Mouse (Mus musculus) heart, embryonic 14.5 days (tissue): ENCODE results near the gene Lefty2. TPM values are rescaled to one million over a fixed set of nuclear protein-coding genes. Genes with fewer than 3 reads are reported as not detected.

Source experiments
- ATAC-seq: fragments of 200-750 bp; cut with Nextera tagmentation; 2 replicates; pipeline ENCODE4 v1.8.0; 2017; ENCODE audit warnings: low read depth, moderate TSS enrichment; ENCODE audit not compliant: insufficient number of reproducible peaks, insufficient read depth, low FRiP score
- H3K27ac ChIP-seq, 2 experiments: fragments of 200-500 bp in 1 of 2; fragments of 300-500 bp in 1 of 2; sonication (generic) in 1 of 2; replicated peaks in 1 of 2; 2 replicates each; pipeline ENCODE4 v1.5.1; 2012 to 2014; ENCODE audit warnings: low read depth in 2 of 2, low read length in 2 of 2, control low read depth in 1 of 2, mild to moderate bottlenecking in 1 of 2, mixed read lengths in 1 of 2; ENCODE audit not compliant: control insufficient read depth in 1 of 2, insufficient read depth in 1 of 2
- H3K27me3 ChIP-seq: fragments of 300-500 bp; sonication (generic); 2 replicates; pipeline ENCODE4 v1.6.1; 2014; ENCODE audit warnings: mild to moderate bottlenecking, low read length, control low read depth; ENCODE audit not compliant: control insufficient read depth, insufficient read depth
- H3K36me3 ChIP-seq: fragments of 300-500 bp; sonication (generic); 2 replicates; pipeline ENCODE4 v1.6.1; 2014; ENCODE audit warnings: mild to moderate bottlenecking, control low read depth, low read length, mixed read lengths; ENCODE audit not compliant: control insufficient read depth, insufficient read depth
- H3K4me1 ChIP-seq, 2 experiments: fragments of 200-500 bp in 1 of 2; fragments of 300-500 bp in 1 of 2; sonication (generic) in 1 of 2; 2 replicates each; pipeline ENCODE4 v1.6.1; 2012 to 2014; ENCODE audit warnings: low read length in 2 of 2, control low read depth in 1 of 2, mixed read lengths in 1 of 2; ENCODE audit not compliant: control insufficient read depth in 2 of 2, insufficient read depth in 2 of 2
- H3K4me2 ChIP-seq: fragments of 300-500 bp; sonication (generic); 2 replicates; pipeline ENCODE4 v1.6.1; 2014; ENCODE audit warnings: mild to moderate bottlenecking, low read length
- H3K4me3 ChIP-seq, 2 experiments: fragments of 200-500 bp in 1 of 2; fragments of 300-500 bp in 1 of 2; sonication (generic) in 1 of 2; 2 replicates each; pipeline ENCODE4 v1.5.1; 2012 to 2014; ENCODE audit warnings: low read length in 2 of 2, mild to moderate bottlenecking in 2 of 2, control low read depth in 1 of 2, low read depth in 1 of 2, moderate library complexity in 1 of 2; ENCODE audit not compliant: control insufficient read depth in 1 of 2, insufficient read depth in 1 of 2
- H3K9ac ChIP-seq: fragments of 300-500 bp; sonication (generic); 2 replicates; pipeline ENCODE4 v1.6.1; 2014; ENCODE audit warnings: mild to moderate bottlenecking, low read length
- H3K9me3 ChIP-seq: fragments of 300-500 bp; sonication (generic); 2 replicates; pipeline ENCODE4 v1.6.1; 2016; ENCODE audit warnings: low read length, control low read depth; ENCODE audit not compliant: control insufficient read depth
- WGBS: fragments of 180-500 bp; shearing (Covaris S2); extraction: QIAGEN DNeasy Blood & Tissue Kit; methylation state at CpG from one replicate; pipeline ENCODE4 v1.1.7; 2014; 5-methylcytosine and 5-hydroxymethylcytosine counted together
- polyA plus RNA-seq: library from polyadenylated mRNA; unstranded; fragments of >200 nt; fragmentation: Nextera tagmentation; extraction: Ambion mirVana; gene quantifications from 2 replicates; pipeline ENCODE4 v1.2.1, GENCODE M21; 2014

Lefty2 gene
- polyA plus RNA-seq: not detected in 2 replicates

GRCm38 (mm10) chr1:180892808-180893207, at the start of gene Lefty2:
Gene Lefty2, plus strand, starts transcription at chr1:180893108.
- ATAC-seq: no peak
- Histone ChIP-seq H3K4me3 (no peak within 1 kb of the TSS), H3K9ac (no peak within 1 kb of the TSS), H3K4me1 (peaks cover 9 to 14% of the 10 kb centered on the region in 2 experiments), H3K9me3 (no peaks in the 10 kb centered on the region), H3K27me3 (peaks cover 39% of the 10 kb centered on the region), H3K27ac (no peak within 1 kb of the TSS), H3K36me3 (no peaks in the 10 kb centered on the region), H3K4me2 (no peak within 1 kb of the TSS)
- WGBS: 37% methylated on average over 10 of the region's 10 CpGs

GRCm38 (mm10) chr1:180848114-180848510, 44.8 kb upstream of the Lefty2 start:
- Histone ChIP-seq H3K4me3 (peak overlapping the region; percentile 31 to 34), H3K27ac (peak overlapping the region; percentile 88 to 100), H3K9me3 (no peaks in the 10 kb centered on the region), H3K4me2 (peak overlapping the region; percentile 78), H3K4me1 (peaks cover 15 to 32% of the 10 kb centered on the region in 2 experiments), H3K27me3 (no peaks in the 10 kb centered on the region), H3K9ac (peak overlapping the region; percentile 70), H3K36me3 (no peaks in the 10 kb centered on the region)
- ATAC-seq: 0 out of 2 replicates have a peak, but pooled peaks have one; percentile 28
- under 1% methylated on average over 9 of the region's 9 CpGs for WGBS

- Histone ChIP-seq H3K27me3 (no peaks in the 10 kb centered on the region), H3K9ac (peak overlapping the region; percentile 70), H3K4me2 (peak overlapping the region; percentile 78), H3K36me3 (no peaks in the 10 kb centered on the region), H3K27ac (peak overlapping the region; percentile 88 to 100), H3K9me3 (no peaks in the 10 kb centered on the region), H3K4me1 (peaks cover 15 to 32% of the 10 kb centered on the region in 2 experiments), H3K4me3 (peak overlapping the region; percentile 13 to 34)
- ATAC-seq: no peak
- 4% methylated on average over 11 of the region's 11 CpGs for WGBS
These were observed 44.2 kb upstream of the Lefty2 start for GRCm38 (mm10) chr1:180848511-180849241.

- ATAC-seq: no peak
- H3K27ac ChIP-seq: peak overlapping the region; percentile 98 to 100
- 35% methylated on average over 11 of the region's 11 CpGs for WGBS
- H3K9me3 ChIP-seq: no peaks in the 10 kb centered on the region
- peak overlapping the region; percentile 73 for H3K4me2 ChIP-seq
- H3K4me1 ChIP-seq: peaks cover 15 to 32% of the 10 kb centered on the region in 2 experiments
- H3K36me3 ChIP-seq: 0 out of 2 replicates have a peak, but pooled peaks cover under 1% of the 10 kb centered on the region
- H3K9ac ChIP-seq: peak overlapping the region; percentile 80
- no peaks in the 10 kb centered on the region for H3K27me3 ChIP-seq
- peak overlapping the region in 1 of 2 experiments; percentile 38; a peak in 2 of 4 replicates for H3K4me3 ChIP-seq
These were observed 43.1 kb upstream of the Lefty2 start for GRCm38 (mm10) chr1:180849701-180850301.

GRCm38 (mm10) chr1:180850316-180851270, 42.3 kb upstream of the Lefty2 start, which contains the start of gene Sde2:
Gene Sde2, plus strand, starts transcription at chr1:180851127.
- peak within 1 kb of the TSS; percentile 84 for H3K4me2 ChIP-seq

GRCm38 (mm10) chr1:180858763-180859162, 34.1 kb upstream of the Lefty2 start:
- no peak overlapping the region for H3K4me3 ChIP-seq
- H3K27me3 ChIP-seq: no peaks in the 10 kb centered on the region
- no peaks in the 10 kb centered on the region for H3K4me1 ChIP-seq
- H3K4me2 ChIP-seq: no peak overlapping the region
- peaks cover 87% of the 10 kb centered on the region for H3K36me3 ChIP-seq
- H3K9ac ChIP-seq: no peak overlapping the region
- H3K27ac ChIP-seq: no peak overlapping the region
- no peaks in the 10 kb centered on the region for H3K9me3 ChIP-seq
- ATAC-seq: no peak

More at GRCm38 (mm10) chr1:180850316-180851270, 42.3 kb upstream of the Lefty2 start, which contains the start of gene Sde2:
- peak within 1 kb of the TSS; percentile 91 for H3K9ac ChIP-seq
- ATAC-seq: peak; percentile 98
- under 1% methylated on average over 75 of the region's 77 CpGs for WGBS
- H3K9me3 ChIP-seq: no peaks in the 10 kb centered on the region
- H3K27ac ChIP-seq: peak within 1 kb of the TSS; percentile 98 to 100
- H3K4me3 ChIP-seq: peak within 1 kb of the TSS; percentile 78 to 79
- no peaks in the 10 kb centered on the region for H3K27me3 ChIP-seq
- H3K4me1 ChIP-seq: peaks cover 15 to 32% of the 10 kb centered on the region in 2 experiments
- H3K36me3 ChIP-seq: peaks cover 8% of the 10 kb centered on the region

- 73% methylated on average over 6 of the region's 6 CpGs for whole genome bisulfite sequencing
- no peak overlapping the region for H3K27ac ChIP-seq
- H3K4me2 ChIP-seq: no peak overlapping the region
These were observed 32.9 kb upstream of the Lefty2 start for GRCm38 (mm10) chr1:180860030-180860429.

More at GRCm38 (mm10) chr1:180860030-180860429, 32.9 kb upstream of the Lefty2 start:
- H3K4me3 ChIP-seq: no peak overlapping the region
- H3K27me3 ChIP-seq: no peaks in the 10 kb centered on the region
- no peaks in the 10 kb centered on the region for H3K9me3 ChIP-seq
- no peak overlapping the region for H3K9ac ChIP-seq
- ATAC-seq: no peak
- peaks cover 96% of the 10 kb centered on the region for H3K36me3 ChIP-seq
- H3K4me1 ChIP-seq: no peaks in the 10 kb centered on the region
